Mouse (Mus musculus) CD4-positive naive resting alpha-beta T cell, adult 57 days (primary cell): ENCODE results near the gene Zfp804b. TPM values are rescaled to one million over a fixed set of nuclear protein-coding genes. Genes with fewer than 3 reads are reported as not detected.

Source experiments
- total RNA-seq: library from RNA; stranded (reverse); gene quantifications from one replicate; pipeline ENCODE4 v1.2.4, GENCODE M21; 2023

Zfp804b gene
- total RNA-seq, result not detected

DNA sequence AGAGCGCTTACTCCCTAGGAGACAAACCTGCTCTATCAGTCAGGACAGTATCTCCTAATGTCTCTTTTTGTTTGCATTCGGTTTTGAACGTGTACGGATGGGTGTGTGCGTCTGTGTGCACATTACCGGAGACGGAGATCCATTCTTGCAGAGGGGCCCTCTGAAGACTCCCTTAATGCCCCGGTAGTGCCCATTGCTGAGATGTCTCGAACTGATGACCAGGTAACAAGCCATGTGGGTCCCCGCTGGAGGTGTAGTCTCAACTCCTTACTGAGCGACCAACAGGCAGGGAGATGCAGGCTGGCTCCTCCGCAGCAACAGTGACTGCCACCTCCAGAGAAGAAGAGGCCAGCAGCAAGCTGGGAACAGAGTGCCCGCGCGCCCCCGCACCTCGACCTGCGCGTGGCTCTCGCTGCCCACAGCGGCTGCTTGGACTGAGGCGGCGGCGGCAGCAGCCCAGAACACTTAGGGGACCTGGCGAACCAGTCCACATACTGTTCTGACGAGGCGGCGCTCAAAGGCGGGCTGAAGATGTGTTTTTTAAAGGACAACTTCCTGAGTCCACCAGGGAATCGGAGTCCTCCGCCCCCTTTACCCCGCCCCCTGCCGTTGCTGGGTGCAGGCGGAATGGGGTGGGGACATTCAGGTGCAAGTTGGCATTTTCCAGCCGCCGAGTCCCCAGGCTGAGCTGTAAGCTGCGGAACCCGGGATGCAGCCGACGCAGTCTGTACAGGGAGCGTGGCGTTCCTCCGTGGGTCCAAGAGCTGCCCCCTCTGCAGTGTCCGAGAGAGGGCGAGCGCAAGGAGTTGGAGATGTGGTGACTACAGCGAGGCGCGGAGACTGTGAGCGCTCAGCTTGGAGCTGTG lies at the start of gene Zfp804b:
Gene Zfp804b (minus strand): TSS at position 612 of the 866 bp plus-strand sequence.

DNA sequence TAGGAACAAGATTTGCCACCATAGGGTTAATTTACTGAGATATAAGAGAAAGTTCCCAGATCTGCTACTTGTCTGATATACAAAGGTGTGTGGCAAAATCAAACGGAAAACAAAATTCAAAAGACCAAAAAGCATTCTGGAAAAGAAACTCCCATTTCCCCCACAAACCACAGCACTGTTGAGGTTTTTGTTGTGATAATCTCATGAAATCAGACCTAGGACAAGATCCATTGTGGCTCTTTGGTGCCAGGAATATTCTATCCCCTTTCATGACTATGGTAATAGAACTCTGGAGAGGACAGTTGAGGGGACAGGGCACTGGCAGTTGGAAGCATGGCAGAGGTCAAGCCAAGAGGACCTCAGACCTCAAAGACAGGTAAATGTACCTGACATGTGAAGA lies 40.7 kb downstream of the Zfp804b start, which contains the start of gene Tex47:
Gene Tex47 (plus strand): TSS at position 301 of the 400 bp plus-strand sequence.

Other genes starting within 250 kb of the Zfp804b start
- gene Tex47, start 40.6 kb downstream of the Zfp804b start, total RNA-seq, result not detected